Mouse (Mus musculus) adrenal gland, postnatal 4 days (tissue): ENCODE results near the gene Olfr1378. TPM values are rescaled to one million over a fixed set of nuclear protein-coding genes. Genes with fewer than 3 reads are reported as not detected.

Source experiments
- total RNA-seq, 2 experiments: library from RNA; stranded (reverse); gene quantifications; 2 replicates each; pipeline ENCODE4 v1.2.3; 2021

Olfr1378 gene
- total RNA-seq, 2 experiments from 2014 or later, result not detected

Other genes starting within 250 kb of the Olfr1378 start
- gene Zfp354c, start 138.8 kb upstream of the Olfr1378 start, total RNA-seq, result 10 to 100 TPM; 13.8 to 18.4 TPM
- under 1 TPM; 0.64 to 0.71 TPM for gene Zfp879, start 125.0 kb upstream of the Olfr1378 start, total RNA-seq
- gene Grm6, start 115.8 kb upstream of the Olfr1378 start, total RNA-seq, result not detected
- 1 to 10 TPM; 6.0 to 6.7 TPM for gene Zfp454, start 78.9 kb upstream of the Olfr1378 start, total RNA-seq
- gene Zfp2, start 50.4 kb upstream of the Olfr1378 start, total RNA-seq, result 10 to 100 TPM; 10.3 to 10.7 TPM
- 1 to 10 TPM; 1.8 to 2.9 TPM for gene Zfp354b, start 34.9 kb upstream of the Olfr1378 start, total RNA-seq
- gene 4933414I15Rik, start 22.8 kb upstream of the Olfr1378 start, total RNA-seq, result not detected
- gene Prop1, start 12.8 kb upstream of the Olfr1378 start, total RNA-seq, result not detected
- gene Olfr1377, start 15.4 kb downstream of the Olfr1378 start, total RNA-seq, result not detected
- gene Olfr51, start 37.1 kb downstream of the Olfr1378 start, total RNA-seq, result not detected
- under 1 TPM; 0.45 to 0.67 TPM for gene Olfr54, start 47.7 kb downstream of the Olfr1378 start, total RNA-seq
- gene Olfr1375, start 81.6 kb downstream of the Olfr1378 start, total RNA-seq, result not detected
- 1 to 10 TPM; 7.1 to 8.7 TPM for gene Zfp354a, start 92.7 kb downstream of the Olfr1378 start, total RNA-seq